Mouse (Mus musculus) olfactory bulb, adult 2 months (tissue): ENCODE measurements around the gene Sell.

Source experiments
- CTCF ChIP-seq: fragments of 200-500 bp; IDR thresholded peaks from 2 replicates; pipeline ENCODE4 v1.5.1; 2012; ENCODE audit warnings: low read depth, mild to moderate bottlenecking, low read length, moderate library complexity; ENCODE audit not compliant: insufficient read depth
- POLR2A ChIP-seq: fragments of 200-500 bp; IDR thresholded peaks from 2 replicates; pipeline ENCODE4 v1.6.1; 2012; ENCODE audit warnings: mild to moderate bottlenecking, low read depth, low read length, moderate library complexity; ENCODE audit not compliant: insufficient read depth

DNA sequence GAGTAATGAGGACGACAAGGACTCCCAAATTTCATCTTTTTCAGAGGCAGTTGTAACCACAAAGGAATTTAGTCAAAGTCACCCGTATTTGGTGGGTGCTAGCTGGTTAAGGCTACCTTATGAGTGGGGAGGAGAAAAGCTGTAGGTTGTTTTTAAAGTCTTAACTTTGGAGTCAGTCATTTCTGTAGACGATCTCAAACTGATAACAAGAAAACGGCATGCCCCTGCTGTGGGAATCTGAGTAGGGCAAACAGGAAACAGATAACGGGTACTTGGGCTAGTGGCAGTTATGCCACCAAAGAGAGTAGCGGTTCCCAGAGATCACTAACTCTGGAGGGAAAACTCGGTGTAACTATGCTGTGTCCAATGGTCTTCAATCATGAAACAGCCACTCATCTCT, 12.0 kb downstream of the Sell start:
- TF ChIP-seq CTCF (no peak), POLR2A (no peak)
